Mouse (Mus musculus) erythroblast, embryonic 14.5 days (primary cell): ENCODE data around the gene Rab11a. TPM values are rescaled to one million over a fixed set of nuclear protein-coding genes. Genes with fewer than 3 reads are reported as not detected.
"Not testable (repeated sequence)": the region's sequence is repeated elsewhere in the genome, so short reads cannot be mapped to it uniquely, and the experiment has no call there.

Experiments used
- H3K27me3 ChIP-seq: 2 replicates; pipeline ENCODE4 v1.6.1; 2012; ENCODE audit warnings: inconsistent platforms; ENCODE audit not compliant: control insufficient read depth
- H3K36me3 ChIP-seq: 2 replicates; pipeline ENCODE4 v1.6.1; 2012; ENCODE audit warnings: mild to moderate bottlenecking, inconsistent platforms; ENCODE audit not compliant: control insufficient read depth
- H3K4me1 ChIP-seq: 2 replicates; pipeline ENCODE4 v1.6.1; 2012; ENCODE audit warnings: inconsistent platforms; ENCODE audit not compliant: control insufficient read depth
- H3K4me3 ChIP-seq: replicated peaks from 2 replicates; pipeline ENCODE3; 2012; ENCODE audit warnings: moderate library complexity, mild to moderate bottlenecking, inconsistent platforms
- H3K9me3 ChIP-seq: 2 replicates; pipeline ENCODE4 v1.6.1; 2012; ENCODE audit warnings: low read length, inconsistent platforms, mixed read lengths; ENCODE audit not compliant: control insufficient read depth
- GATA1 ChIP-seq: IDR thresholded peaks from 2 replicates; pipeline ENCODE4 v1.6.1; 2012; ENCODE audit warnings: low read length, inconsistent platforms, mixed read lengths
- TAL1 ChIP-seq: IDR thresholded peaks from 3 replicates; pipeline ENCODE4 v1.6.1; 2012; ENCODE audit warnings: low read length, inconsistent platforms, mixed read lengths
- polyA plus RNA-seq: library from polyadenylated mRNA; stranded (reverse); fragments of >175 nt; gene quantifications from 2 replicates; pipeline ENCODE4 v1.2.3, GENCODE M21; 2012

Gene Rab11a
- polyA plus RNA-seq, 1 experiment = 35.5 TPM

DNA sequence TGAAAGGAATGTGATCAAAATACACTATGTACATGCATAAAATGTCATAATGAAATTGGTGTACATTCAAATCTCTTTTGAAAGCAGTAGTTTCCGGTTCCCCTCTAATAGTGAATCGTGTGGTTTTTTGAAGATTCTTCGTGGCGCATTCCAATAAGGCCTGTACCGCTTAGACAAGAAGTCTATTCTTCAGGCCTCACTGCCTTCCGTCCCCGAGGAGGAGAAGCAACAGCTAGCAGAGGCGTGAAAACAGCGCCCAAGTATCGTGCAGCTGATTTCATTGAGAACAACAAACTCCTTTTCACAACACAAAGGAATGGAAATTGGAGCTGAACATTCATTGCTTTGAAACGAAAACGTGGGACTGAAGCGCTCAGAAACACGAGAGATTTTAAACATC is 20.5 kb upstream of the Rab11a start:
- H3K4me1 ChIP-seq = no peaks in the 10 kb centered on the region
- TF ChIP-seq TAL1 (no peak), GATA1 (no peak)
- no peak overlapping the region for H3K4me3 ChIP-seq
- H3K9me3 ChIP-seq = no peaks in the 10 kb centered on the region
- H3K36me3 ChIP-seq = no peaks in the 10 kb centered on the region
- H3K27me3 ChIP-seq = no peaks in the 10 kb centered on the region

DNA sequence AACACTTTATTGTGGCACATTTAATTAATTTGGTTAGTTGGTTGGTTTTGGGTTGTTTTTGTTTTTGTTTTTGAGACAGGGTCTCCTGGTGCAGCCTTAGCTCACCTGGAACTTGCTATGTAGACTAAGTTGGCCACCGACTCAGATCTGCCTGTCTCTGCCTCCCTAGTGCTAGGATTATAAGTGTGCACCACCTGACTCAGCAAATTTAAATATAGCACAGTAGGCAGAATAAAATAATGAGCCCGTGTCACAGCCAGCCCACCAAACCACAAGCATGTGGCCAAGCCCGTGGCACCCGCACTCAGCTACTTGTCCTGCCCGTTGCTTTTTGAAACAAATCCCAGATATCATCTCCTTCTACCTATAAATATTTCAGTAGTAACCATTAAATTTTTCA is 15.0 kb upstream of the Rab11a start:
- Histone ChIP-seq H3K4me1 (peaks cover 2% of the 10 kb centered on the region; the same call in 1 of the 2 replicates), H3K27me3 (no peaks in the 10 kb centered on the region), H3K36me3 (no peaks in the 10 kb centered on the region), H3K9me3 (peaks cover 2% of the 10 kb centered on the region; the same call in 1 of the 2 replicates), H3K4me3 (no peak overlapping the region)
- TF ChIP-seq GATA1 = no peak
- TF ChIP-seq TAL1 = no peak

DNA sequence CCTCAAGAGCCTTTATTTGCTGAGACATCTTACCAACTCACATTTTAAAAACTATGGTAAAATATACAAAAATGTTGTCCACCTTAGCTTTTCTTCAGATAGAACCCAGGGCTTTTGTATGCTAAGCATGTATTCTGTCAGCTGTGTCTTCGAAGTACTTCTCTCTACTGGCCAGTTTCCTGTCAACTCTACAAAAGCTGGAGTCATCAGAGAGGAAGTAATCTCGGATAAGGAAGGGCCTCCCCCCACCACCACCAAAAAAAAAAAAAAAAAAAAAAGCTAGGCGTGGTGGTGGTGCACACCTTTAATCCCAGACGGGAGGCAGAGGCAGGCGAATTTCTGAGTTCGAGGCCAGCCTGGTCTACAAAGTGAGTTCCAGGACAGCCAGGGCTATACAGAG is 11.8 kb upstream of the Rab11a start:
- H3K36me3 ChIP-seq = no peaks in the 10 kb centered on the region
- H3K4me1 ChIP-seq = peaks cover 6% of the 10 kb centered on the region
- H3K9me3 ChIP-seq = peaks cover 2% of the 10 kb centered on the region; the same call in 1 of the 2 replicates
- H3K4me3 ChIP-seq = no peak overlapping the region
- H3K27me3 ChIP-seq = no peaks in the 10 kb centered on the region
- TF ChIP-seq GATA1 = no peak

DNA sequence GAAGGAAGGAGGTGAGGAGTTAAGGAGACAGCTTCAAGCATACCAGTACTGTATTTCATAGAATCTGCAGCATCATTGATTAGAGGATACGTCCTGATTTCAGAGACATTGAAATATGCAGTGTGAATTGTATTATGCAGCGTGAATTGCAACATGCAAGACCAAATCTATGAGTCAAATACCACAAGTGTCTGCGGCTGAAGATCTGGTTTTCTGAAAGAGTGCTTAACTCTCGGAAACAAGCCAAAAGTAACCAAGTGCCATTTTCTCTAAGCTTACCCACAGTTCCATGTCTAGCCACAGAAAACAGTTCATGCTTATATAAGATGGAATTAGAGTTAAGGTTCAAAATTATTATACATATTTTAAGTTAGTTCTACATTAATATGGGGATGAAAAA is 10.2 kb upstream of the Rab11a start:
- H3K27me3 ChIP-seq = no peaks in the 10 kb centered on the region
- H3K36me3 ChIP-seq = no peaks in the 10 kb centered on the region
- H3K9me3 ChIP-seq = peaks cover 2% of the 10 kb centered on the region; the same call in 1 of the 2 replicates
- H3K4me3 ChIP-seq = no peak overlapping the region
- TF ChIP-seq GATA1 = no peak
- H3K4me1 ChIP-seq = peaks cover 6% of the 10 kb centered on the region

DNA sequence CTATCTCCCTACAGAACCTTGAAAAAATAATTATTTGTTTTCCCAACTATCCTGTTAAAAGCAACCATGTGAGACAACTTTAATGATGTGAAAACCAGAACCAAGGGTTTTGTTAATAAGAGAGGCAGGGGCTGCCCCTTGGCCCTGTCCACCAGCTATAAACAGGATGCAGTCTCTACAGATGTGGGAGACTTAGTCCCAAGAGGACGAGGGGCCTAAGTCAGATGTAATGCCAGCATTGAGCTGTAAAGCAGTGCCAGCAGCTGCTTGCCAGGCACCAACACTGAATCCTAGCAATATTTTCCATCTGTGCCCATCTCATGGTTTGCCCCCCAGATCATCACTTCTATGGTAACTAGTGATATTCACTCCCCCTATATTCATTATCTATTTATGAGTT is 4.9 kb upstream of the Rab11a start:
- H3K4me3 ChIP-seq = no peak overlapping the region
- TF ChIP-seq GATA1 (no peak), TAL1 (no peak)

DNA sequence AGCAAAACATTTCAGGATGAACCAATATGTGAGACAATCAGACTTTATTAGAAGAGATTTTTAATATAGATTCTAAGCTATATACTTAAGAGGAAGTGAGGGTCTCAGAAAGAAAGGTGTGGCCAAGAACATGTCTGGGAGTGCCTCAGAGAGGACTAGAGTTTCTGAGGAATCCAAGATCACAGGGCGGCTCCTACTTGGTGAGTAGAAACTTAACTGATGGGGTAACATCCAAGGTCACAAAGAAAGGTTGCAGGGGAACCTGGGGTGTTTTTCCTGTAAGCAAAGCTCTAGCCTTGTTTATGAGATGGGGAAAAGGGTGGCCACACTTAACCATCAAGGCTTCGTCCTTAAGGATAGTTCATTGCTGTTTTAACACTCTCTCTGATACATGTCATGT is 1.4 kb upstream of the Rab11a start:
- Histone ChIP-seq H3K27me3 (no peaks in the 10 kb centered on the region), H3K4me1 (peaks cover 24% of the 10 kb centered on the region), H3K4me3 (no peak overlapping the region), H3K36me3 (peaks cover 4% of the 10 kb centered on the region), H3K9me3 (no peaks in the 10 kb centered on the region)
- no peak for TF ChIP-seq TAL1
- TF ChIP-seq GATA1 = no peak

More for the DNA sequence above, 4.9 kb upstream of the Rab11a start:
- no peaks in the 10 kb centered on the region for H3K36me3 ChIP-seq
- no peaks in the 10 kb centered on the region for H3K9me3 ChIP-seq
- H3K27me3 ChIP-seq = no peaks in the 10 kb centered on the region
- H3K4me1 ChIP-seq = peaks cover 16% of the 10 kb centered on the region

- Histone ChIP-seq H3K4me3 (peak overlapping the region; percentile 100), H3K36me3 (peaks cover 4% of the 10 kb centered on the region), H3K9me3 (no peaks in the 10 kb centered on the region), H3K4me1 (peaks cover 24% of the 10 kb centered on the region), H3K27me3 (no peaks in the 10 kb centered on the region)
- TF ChIP-seq TAL1 (no peak), GATA1 (peak; percentile 56; the same call in 1 of the 2 replicates)
These were observed 736 bp downstream of the Rab11a start for GRCm38 (mm10) chr9:64736639-64737405.

GRCm38 (mm10) chr9:64736076-64736638 is 1.4 kb downstream of the Rab11a start:
- TF ChIP-seq GATA1 = no peak
- TF ChIP-seq TAL1 = no peak
- Histone ChIP-seq H3K9me3 (no peaks in the 10 kb centered on the region), H3K4me3 (peak overlapping the region; percentile 100), H3K4me1 (peaks cover 27% of the 10 kb centered on the region), H3K36me3 (peaks cover 4% of the 10 kb centered on the region), H3K27me3 (no peaks in the 10 kb centered on the region)

DNA sequence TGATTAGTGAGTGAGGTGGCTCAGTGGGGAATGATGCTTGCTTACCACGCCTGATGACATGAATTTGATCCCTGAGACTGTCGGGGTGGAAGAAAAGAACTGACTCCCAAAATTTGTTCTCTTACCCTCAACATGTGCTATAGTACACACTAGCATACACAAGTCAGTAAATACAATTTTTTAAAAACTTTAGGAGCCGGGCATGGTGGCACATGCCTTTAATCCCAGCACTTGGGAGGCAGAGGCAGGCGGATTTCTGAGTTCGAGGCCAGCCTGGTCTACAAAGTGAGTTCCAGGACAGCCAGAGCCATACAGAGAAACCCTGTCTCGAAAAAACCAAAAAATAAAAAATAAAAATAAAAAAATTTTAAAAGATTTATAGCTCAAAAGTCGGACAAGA is 2.6 kb downstream of the Rab11a start:
- not testable (repeated sequence) for H3K4me3 ChIP-seq, H3K9me3 ChIP-seq, H3K27me3 ChIP-seq, H3K36me3 ChIP-seq
- H3K4me1 ChIP-seq = peaks cover 30% of the 10 kb centered on the region
